Mouse (Mus musculus): Measurements from ENCODE around the gene Wnt10a.
"Not testable (repeated sequence)": the region's sequence is repeated elsewhere in the genome, so short reads cannot be mapped to it uniquely, and the experiment has no call there.

Gene Wnt10a

GRCm38 (mm10) chr1:74788603-74789176, 2.6 kb upstream of the Wnt10a start:
- DNase-seq, result no peak

DNA sequence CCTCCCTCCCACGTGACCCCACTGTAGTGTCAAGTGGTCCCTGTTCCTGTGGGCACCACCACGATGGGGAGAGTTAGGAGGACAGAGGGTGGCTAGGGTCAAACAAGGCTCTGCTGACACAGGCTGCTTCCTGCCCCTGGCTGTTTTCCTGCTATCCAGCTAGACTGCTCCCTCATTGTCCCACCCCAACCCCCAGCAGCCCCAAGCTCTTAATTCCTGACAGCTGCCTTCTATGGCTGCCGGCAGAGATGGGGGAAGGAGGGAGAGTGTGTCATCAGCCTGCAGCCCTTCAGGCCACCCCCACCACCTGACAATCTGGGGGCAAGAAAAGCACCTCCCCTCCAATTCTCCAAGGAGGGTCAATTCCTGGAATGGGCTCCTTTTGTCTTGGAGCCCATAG, 1.2 kb upstream of the Wnt10a start:
- DNase-seq, result no peak

GRCm38 (mm10) chr1:74792831-74793660, 1.7 kb downstream of the Wnt10a start:
- DNase-seq, result no peak

DNA sequence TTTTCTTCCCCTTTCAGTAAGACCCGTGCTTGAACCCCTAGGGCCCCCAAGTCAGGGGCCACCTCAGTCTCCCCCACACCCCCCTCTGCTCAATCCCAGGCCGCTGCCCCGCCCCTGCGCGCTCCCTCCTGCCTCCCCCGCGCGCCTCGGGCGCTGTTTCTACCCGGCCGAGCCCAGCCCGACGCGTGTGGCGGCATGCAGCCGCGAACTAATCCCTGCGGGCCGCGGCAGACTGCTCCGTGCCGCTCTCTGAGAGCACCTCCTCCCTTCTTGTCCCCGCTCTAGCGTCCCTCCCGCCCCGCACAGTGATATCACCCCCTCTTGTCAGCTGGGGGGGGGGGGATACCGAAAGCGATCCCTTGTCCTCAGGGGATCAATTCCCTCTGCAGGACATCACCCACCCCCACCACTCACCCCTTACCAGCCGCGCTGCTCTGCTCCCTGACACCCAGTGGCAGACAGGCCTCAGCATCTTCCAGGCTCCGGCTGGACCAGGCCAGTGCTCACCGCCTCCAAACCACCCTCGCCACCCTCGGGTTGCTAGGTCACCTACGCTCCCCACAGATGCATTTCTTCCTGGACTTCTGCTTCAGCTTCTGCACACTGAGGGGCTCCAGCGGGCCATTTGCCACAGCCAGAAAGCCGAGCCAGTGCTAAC, 3.3 kb downstream of the Wnt10a start:
- no peak for DNase-seq

- DNase-seq, result no peak
Observed at GRCm38 (mm10) chr1:74795145-74795529, 3.8 kb downstream of the Wnt10a start.

DNA sequence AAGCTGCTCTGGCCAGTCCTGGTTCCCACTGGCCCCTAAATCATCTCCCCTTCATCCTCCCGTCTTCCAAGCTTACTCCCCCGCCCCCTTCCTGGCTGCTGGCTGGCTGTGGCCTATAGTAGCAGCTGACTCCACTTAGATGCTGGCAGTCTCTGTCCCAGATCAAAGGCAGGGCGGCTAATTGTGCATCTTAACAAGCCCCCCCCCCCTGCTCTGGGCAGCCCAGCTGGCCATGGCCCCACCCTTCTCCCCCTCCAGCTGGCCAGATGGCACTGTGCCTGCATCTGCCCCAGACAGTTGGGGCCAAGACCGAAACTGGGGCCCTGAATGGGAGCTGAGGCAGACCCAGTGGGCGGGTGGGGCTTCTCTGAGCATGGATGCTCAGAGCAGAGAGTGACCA, 6.1 kb downstream of the Wnt10a start:
- DNase-seq, result no peak

- DNase-seq, result no peak
Observed at GRCm38 (mm10) chr1:74800424-74800888, 9.1 kb downstream of the Wnt10a start.

DNA sequence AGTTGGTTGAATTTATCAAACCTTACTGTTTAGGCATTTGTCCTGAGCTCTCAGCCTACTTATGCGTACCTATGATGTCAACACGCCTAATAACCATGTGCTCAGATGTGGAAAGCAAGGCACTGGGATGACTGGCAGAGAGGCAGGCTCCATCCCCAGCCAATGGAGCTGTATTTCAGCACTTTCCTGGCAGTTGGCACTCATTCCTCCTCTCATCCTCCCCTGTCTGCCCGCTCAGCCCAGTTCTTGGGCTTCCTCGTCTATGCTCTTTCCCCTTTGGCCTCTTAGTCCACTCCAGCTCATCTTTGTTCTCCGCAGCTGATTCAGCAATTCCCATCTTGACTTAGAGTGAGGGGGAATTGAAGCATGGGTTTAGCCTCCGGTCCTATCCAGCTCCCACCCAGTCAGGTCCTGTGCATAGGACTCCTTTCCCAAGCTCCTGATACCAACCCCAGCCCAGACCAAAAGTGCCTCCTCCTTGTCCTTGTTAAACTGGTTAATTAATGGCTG, 10.4 kb downstream of the Wnt10a start:
- DNase-seq, result no peak

DNA sequence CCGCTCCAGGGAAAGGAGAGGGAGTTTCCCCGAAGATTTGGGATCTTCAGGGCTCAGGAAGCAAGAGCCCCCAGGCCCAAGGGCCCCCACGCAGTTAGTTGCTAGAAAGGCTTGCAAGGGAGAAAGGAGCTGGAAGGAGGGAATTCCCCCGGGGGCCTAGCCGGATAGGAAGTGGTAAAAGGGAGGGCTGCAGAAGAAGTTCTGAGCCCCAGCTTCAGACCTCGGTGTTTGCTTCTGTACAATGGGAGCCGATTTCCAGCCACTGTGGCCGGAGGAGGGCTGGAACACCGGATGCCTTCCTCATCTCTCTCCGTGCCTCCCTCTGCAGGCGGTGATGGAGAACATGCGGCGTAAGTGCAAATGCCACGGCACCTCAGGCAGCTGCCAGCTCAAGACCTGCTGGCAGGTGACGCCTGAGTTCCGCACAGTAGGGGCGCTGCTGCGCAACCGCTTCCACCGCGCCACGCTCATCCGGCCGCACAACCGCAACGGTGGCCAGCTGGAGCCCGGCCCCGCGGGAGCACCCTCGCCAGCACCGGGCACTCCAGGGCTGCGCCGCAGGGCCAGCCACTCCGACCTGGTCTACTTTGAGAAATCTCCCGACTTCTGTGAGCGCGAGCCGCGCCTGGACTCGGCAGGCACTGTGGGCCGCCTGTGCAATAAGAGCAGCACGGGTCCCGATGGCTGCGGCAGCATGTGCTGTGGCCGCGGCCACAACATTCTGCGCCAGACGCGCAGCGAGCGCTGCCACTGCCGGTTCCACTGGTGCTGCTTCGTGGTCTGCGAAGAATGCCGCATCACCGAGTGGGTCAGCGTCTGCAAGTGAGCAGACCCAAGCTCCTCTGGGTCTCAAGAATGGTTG, 11.7 kb downstream of the Wnt10a start:
- DNase-seq, result peak; percentile 72

GRCm38 (mm10) chr1:74804211-74804870, 13.0 kb downstream of the Wnt10a start:
- no peak for DNase-seq

DNA sequence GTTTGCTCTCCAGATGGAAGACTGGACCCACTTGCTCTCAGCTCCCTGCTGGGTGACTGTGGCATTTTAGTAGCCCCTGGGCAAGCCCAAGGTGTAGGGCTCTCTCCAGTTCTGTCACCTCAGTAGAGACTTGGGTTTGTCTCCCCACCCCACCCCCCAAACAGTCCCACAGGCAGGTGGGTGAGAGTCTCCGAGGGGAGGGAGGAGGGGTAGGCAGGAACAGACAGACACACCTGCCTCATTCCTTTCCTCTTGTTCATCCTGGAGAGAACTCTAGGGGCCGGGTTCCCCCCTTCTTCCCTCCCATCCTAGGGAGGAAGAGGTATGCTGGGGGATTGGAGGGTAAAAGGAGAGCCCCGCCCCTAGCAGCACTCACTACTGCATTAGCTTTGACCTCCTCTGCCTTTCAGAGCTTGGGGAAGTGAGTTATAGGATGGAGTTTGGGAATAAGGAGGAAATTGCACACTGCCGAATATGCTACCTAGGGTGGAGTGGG, 14.1 kb downstream of the Wnt10a start:
- DNase-seq, result no peak

DNA sequence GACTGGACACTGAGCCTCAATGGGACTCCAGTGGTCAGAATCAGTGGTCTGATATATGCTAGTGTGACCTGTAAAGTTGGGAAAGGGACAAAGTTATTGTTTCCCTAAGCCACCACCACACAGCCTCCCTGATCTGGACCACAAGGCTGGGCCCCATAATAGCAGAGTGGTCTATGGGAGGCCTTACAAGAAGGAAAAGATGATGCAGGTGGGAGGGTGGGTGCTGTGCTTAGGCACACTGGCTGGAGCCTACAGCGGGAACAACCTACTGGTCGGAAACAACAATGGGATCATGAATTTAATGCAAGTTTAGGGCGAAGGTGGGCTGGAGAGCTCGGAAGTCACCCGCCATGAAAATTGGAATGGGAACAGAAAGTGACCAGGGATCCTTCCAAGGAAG, 14.5 kb downstream of the Wnt10a start:
- no peak for DNase-seq

- DNase-seq, result peak; percentile 63
Observed at GRCm38 (mm10) chr1:74806360-74807311, 15.3 kb downstream of the Wnt10a start.

GRCm38 (mm10) chr1:74807551-74808071, 16.3 kb downstream of the Wnt10a start:
- no peak for DNase-seq

- DNase-seq, result peak; percentile 91
Observed at GRCm38 (mm10) chr1:74808078-74808477, 16.8 kb downstream of the Wnt10a start.

DNA sequence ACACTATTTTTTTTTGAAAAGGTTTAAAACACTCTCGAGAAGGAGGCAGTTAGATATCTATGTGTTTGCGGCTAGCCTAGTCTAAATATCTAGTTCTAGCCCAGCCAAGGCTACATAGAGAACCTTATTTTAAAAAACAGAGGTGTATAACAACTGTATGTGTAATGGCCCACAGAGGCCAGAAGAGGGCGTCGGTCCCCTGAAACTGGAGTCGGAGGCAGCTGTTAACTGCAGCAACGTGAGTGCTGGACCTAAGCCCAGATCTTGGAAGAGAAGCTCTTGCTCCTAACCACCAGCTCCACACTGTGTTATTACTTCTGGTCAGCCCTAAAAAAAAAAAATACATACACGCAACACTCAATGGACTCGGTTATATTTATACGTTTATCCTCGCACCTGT, 17.7 kb downstream of the Wnt10a start:
- no peak for DNase-seq

DNA sequence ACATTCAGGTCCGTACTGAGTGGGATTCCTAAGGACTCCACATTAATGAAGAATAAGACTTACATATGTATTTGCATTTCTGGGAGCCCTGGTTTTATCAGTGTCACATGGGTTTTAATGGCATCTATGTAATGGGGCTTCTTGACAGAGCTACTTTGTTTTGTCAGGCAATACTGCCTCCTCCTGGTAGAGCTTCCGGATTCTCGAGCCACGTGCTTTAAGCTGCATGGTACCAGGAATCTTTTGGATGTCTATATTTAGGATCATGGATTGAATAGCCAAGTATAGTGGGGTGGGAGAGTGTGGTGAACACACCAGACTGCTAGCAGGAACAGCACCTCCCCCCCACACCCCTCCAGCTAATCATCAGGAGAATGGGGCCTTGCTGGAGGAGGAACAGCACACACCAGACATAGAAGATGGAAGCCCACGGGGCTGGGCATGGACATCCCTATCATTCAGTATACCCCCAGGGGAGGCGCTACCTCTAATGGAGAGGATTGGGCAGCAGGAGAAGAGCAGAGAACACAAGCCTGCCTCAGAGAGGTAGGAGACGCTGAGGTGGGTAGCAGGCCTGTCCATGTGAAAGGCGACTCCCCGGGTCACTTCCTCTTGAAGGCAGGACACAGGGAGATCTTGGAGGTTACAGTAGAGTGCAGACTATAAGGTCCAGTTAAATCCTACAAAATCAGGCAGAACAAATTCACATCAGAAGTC, 23.8 kb downstream of the Wnt10a start:
- DNase-seq, result no peak

DNA sequence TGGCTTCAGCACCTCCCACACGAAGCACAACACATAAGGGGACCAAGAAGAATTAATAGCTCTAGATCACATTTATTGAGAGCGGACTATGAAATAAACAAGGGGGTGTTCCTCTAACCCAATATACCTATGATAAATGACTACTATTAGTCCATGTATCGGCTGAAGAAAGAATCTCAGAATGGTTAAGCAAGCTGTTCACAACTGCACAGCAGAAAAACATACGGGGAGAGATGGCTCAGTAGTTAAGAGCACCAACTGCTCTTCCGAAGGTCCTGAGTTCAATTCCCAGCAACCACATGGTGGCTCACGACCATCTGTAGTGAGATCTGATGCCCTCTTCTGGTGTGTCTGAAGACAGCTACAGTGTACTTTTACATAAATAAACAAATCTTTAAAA, 24.6 kb downstream of the Wnt10a start:
- DNase-seq, result not testable (repeated sequence)

- peak; percentile 95 for DNase-seq
Observed at GRCm38 (mm10) chr1:74816612-74817199, 25.4 kb downstream of the Wnt10a start.
